ENCODE assay signal across 7 mouse cellular contexts in the genomic region with DNA sequence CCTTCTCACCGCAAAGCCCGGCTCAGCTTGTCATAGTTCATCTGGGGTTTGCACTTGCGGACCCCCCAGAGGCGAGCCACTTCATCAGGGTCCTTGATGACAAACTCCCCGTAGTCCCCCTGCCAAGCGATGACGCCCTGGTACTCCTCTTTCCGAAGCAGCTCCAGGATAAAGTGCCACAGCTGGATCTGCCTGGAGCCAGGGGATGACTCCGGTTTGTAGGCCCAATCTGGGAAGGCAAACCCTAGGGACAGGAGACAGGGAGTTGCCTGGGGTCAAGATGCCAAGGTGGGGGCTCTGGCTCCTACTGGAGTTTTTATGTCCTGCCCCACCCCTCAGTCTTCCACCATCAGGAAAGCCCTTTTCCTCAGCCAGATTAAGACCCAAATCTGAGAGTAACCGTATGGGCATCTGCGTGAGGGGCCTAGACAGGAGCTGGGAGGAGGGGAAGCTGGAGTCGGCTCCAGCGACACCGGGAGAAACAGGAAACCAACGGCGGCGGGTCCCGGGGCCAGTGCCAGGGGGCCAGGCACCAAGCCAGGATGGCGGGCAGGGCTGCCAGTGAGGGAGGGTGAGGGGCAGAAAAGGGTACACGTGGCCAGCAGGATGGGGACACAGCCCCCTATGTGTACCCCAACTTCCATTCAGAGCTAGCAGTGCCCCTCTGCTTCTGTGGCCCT. TPM values are rescaled to one million over a fixed set of nuclear protein-coding genes. Genes with fewer than 3 reads are reported as not detected.
DNase-seq lines count a peak whose midpoint lies in the region; ATAC-seq and TF ChIP-seq lines count a peak whose summit lies in the region.

No protein-coding gene starts in this region.

- H3K4me1 ChIP-seq in E14TG2a.4 (replicated peaks; ENCODE audit: low read depth, low read length): peaks cover 69% of the 10 kb centered on the region
- H3K4me1 ChIP-seq in forebrain, embryonic 13.5 days: peaks cover 43% of the 10 kb centered on the region
- H3K4me1 ChIP-seq in intestine, embryonic 15.5 days (replicated peaks): peaks cover 41% of the 10 kb centered on the region
- H3K4me1 ChIP-seq in limb, embryonic 11.5 days (ENCODE audit: control insufficient read depth, insufficient read depth, low read length): peaks cover 23% of the 10 kb centered on the region

- peaks cover 64% of the 10 kb centered on the region for H3K36me3 ChIP-seq in E14TG2a.4 (ENCODE audit: insufficient read depth, low read length)
- H3K36me3 ChIP-seq in forebrain, embryonic 13.5 days (ENCODE audit: poor library complexity, severe bottlenecking): peaks cover 27% of the 10 kb centered on the region
- H3K36me3 ChIP-seq in intestine, embryonic 15.5 days: peaks cover 12% of the 10 kb centered on the region
- peaks cover 11% of the 10 kb centered on the region for H3K36me3 ChIP-seq in limb, embryonic 11.5 days (ENCODE audit: control insufficient read depth, insufficient read depth, low read length)
- no peaks in the 10 kb centered on the region for H3K36me3 ChIP-seq in myocyte (ENCODE audit: control insufficient read depth, insufficient read depth)

- H3K4me2 ChIP-seq in forebrain, embryonic 13.5 days: peak overlapping the region; percentile 96
- peak overlapping the region; percentile 90 for H3K4me2 ChIP-seq in intestine, embryonic 15.5 days (replicated peaks)
- peak overlapping the region; percentile 83; the same call in 1 of the 2 replicates for H3K4me2 ChIP-seq in limb, embryonic 11.5 days (ENCODE audit: low read depth, severe bottlenecking)
- peak overlapping the region; percentile 99 for H3K4me2 ChIP-seq in myocyte (ENCODE audit: low read depth)

- peak; percentile 54 for DNase-seq in 3134 (ENCODE audit: extremely low read depth, insufficient read length, low spot score)
- DNase-seq in limb, embryonic 11.5 days (ENCODE audit: low spot score): no peak
- no peak for DNase-seq in urinary bladder, adult 18-20 months (ENCODE audit: low spot score in 2 of 2)

- no peak for ATAC-seq in forebrain, embryonic 13.5 days
- no peak for ATAC-seq in intestine, embryonic 15.5 days
- ATAC-seq in limb, embryonic 11.5 days (ENCODE audit: insufficient number of reproducible peaks, low FRiP score, low TSS enrichment, low read depth): no peak

- H3K79me2 ChIP-seq in myocyte (ENCODE audit: control insufficient read depth, insufficient read depth): peaks cover 60% of the 10 kb centered on the region

- H3K27ac ChIP-seq in forebrain, embryonic 13.5 days: peak overlapping the region; percentile 95
- peak overlapping the region; percentile 98; the same call in 1 of the 2 replicates for H3K27ac ChIP-seq in intestine, embryonic 15.5 days
- peak overlapping the region; percentile 42; the same call in 1 of the 2 replicates for H3K27ac ChIP-seq in limb, embryonic 11.5 days (replicated peaks; ENCODE audit: low read depth, low read length)

- H3K9me3 ChIP-seq in E14TG2a.4 (ENCODE audit: low read length): no peaks in the 10 kb centered on the region
- no peaks in the 10 kb centered on the region for H3K9me3 ChIP-seq in forebrain, embryonic 13.5 days (replicated peaks)
- no peaks in the 10 kb centered on the region for H3K9me3 ChIP-seq in intestine, embryonic 15.5 days
- H3K9me3 ChIP-seq in limb, embryonic 11.5 days (ENCODE audit: control insufficient read depth, low read length): no peaks in the 10 kb centered on the region

- peak; percentile 14 for TF ChIP-seq POLR2A in myocyte (IDR thresholded peaks at IDR 0.05; ENCODE audit: insufficient read length, low read depth)

- H3K27me3 ChIP-seq in E14TG2a.4 (ENCODE audit: insufficient read depth, low read length) (no peaks in the 10 kb centered on the region), myocyte (ENCODE audit: control insufficient read depth, insufficient read depth, insufficient read length) (no peaks in the 10 kb centered on the region)
- no peaks in the 10 kb centered on the region for H3K27me3 ChIP-seq in forebrain, embryonic 13.5 days
- no peaks in the 10 kb centered on the region for H3K27me3 ChIP-seq in intestine, embryonic 15.5 days (replicated peaks)
- no peaks in the 10 kb centered on the region for H3K27me3 ChIP-seq in limb, embryonic 11.5 days (ENCODE audit: control insufficient read depth, insufficient read depth, low read length)

- H3K9ac ChIP-seq in forebrain, embryonic 13.5 days: peak overlapping the region; percentile 86
- H3K9ac ChIP-seq in intestine, embryonic 15.5 days: peak overlapping the region; percentile 15; the same call in 1 of the 2 replicates
- peak overlapping the region; percentile 45 for H3K9ac ChIP-seq in limb, embryonic 11.5 days (ENCODE audit: low read length)

- 61% methylated on average over 20 of the region's 20 CpGs for WGBS in forebrain, embryonic 13.5 days
- 52% methylated on average over 20 of the region's 20 CpGs for WGBS in intestine, embryonic 15.5 days
- WGBS in limb, embryonic 11.5 days: 74% methylated on average over 20 of the region's 20 CpGs

- H3ac ChIP-seq in myocyte (ENCODE audit: control insufficient read depth, insufficient read length): no peak overlapping the region

- TF ChIP-seq CTCF in E14TG2a.4 (conservative IDR thresholded peaks at IDR 0.05; ENCODE audit: low read length): no peak

- peak overlapping the region; percentile 98 for H3K4me3 ChIP-seq in E14TG2a.4 (replicated peaks; ENCODE audit: low read length)
- peak overlapping the region; percentile 85 for H3K4me3 ChIP-seq in forebrain, embryonic 13.5 days
- peak overlapping the region; percentile 74; the same call in 1 of the 2 replicates for H3K4me3 ChIP-seq in intestine, embryonic 15.5 days (replicated peaks)
- H3K4me3 ChIP-seq in limb, embryonic 11.5 days (ENCODE audit: low read depth, low read length): no peak overlapping the region
- H3K4me3 ChIP-seq in myocyte: peak overlapping the region; percentile 84

TF ChIP-seq in myocyte, 11 proteins besides CTCF, POLR2A, EP300 and RAD21:
- TF ChIP-seq TCF3 (IDR thresholded peaks at IDR 0.05; ENCODE audit: insufficient read length, low read depth) (no peak), USF1 (IDR thresholded peaks at IDR 0.05; ENCODE audit: low read depth) (no peak), POLR2AphosphoS2 (IDR thresholded peaks at IDR 0.05; ENCODE audit: insufficient read length, low read depth) (peak; percentile 14)

RNA-seq across cellular contexts. Expression of gene Erf, which starts 4.3 kb away (rescaled TPM):
- polyA plus RNA-seq in forebrain, embryonic 13.5 days (2015; fragmentation: Nextera tagmentation; extraction: Ambion mirVana): 5.5 and 5.8 TPM in 2 replicates
- polyA plus RNA-seq in intestine, embryonic 15.5 days (2015; fragmentation: Nextera tagmentation; extraction: Ambion mirVana): 14.8 TPM in 2 replicates
- polyA plus RNA-seq in limb, embryonic 11.5 days (2014; fragmentation: Nextera tagmentation; extraction: Ambion mirVana): 25.6 and 28.6 TPM in 2 replicates
- polyA plus RNA-seq in myocyte (2012; fragmentation: generic; extraction: Trizol): 42.5 TPM

RNA-seq across cellular contexts. Expression of gene Gsk3a, which starts 8.6 kb away (rescaled TPM):
- polyA plus RNA-seq in forebrain, embryonic 13.5 days (2015; fragmentation: Nextera tagmentation; extraction: Ambion mirVana): 11.2 and 12.9 TPM in 2 replicates
- 8.0 and 10.3 TPM in 2 replicates for polyA plus RNA-seq in intestine, embryonic 15.5 days (2015; fragmentation: Nextera tagmentation; extraction: Ambion mirVana)
- 15.8 and 17.3 TPM in 2 replicates for polyA plus RNA-seq in limb, embryonic 11.5 days (2014; fragmentation: Nextera tagmentation; extraction: Ambion mirVana)
- 69.4 TPM for polyA plus RNA-seq in myocyte (2012; fragmentation: generic; extraction: Trizol)

RNA-seq across cellular contexts. Expression of gene Cic, which starts 21.3 kb away (rescaled TPM):
- polyA plus RNA-seq in forebrain, embryonic 13.5 days (2015; fragmentation: Nextera tagmentation; extraction: Ambion mirVana): 45.9 and 47.0 TPM in 2 replicates
- polyA plus RNA-seq in intestine, embryonic 15.5 days (2015; fragmentation: Nextera tagmentation; extraction: Ambion mirVana): 26.1 and 26.6 TPM in 2 replicates
- 32.5 and 34.2 TPM in 2 replicates for polyA plus RNA-seq in limb, embryonic 11.5 days (2014; fragmentation: Nextera tagmentation; extraction: Ambion mirVana)
- polyA plus RNA-seq in myocyte (2012; fragmentation: generic; extraction: Trizol): 65.8 TPM

RNA-seq across cellular contexts. Expression of gene Zfp526, which starts 25.0 kb away (rescaled TPM):
- polyA plus RNA-seq in forebrain, embryonic 13.5 days (2015; fragmentation: Nextera tagmentation; extraction: Ambion mirVana): 2.0 and 2.1 TPM in 2 replicates
- 2.6 and 2.8 TPM in 2 replicates for polyA plus RNA-seq in intestine, embryonic 15.5 days (2015; fragmentation: Nextera tagmentation; extraction: Ambion mirVana)
- 3.2 and 3.4 TPM in 2 replicates for polyA plus RNA-seq in limb, embryonic 11.5 days (2014; fragmentation: Nextera tagmentation; extraction: Ambion mirVana)
- 5.6 TPM for polyA plus RNA-seq in myocyte (2012; fragmentation: generic; extraction: Trizol)

RNA-seq across cellular contexts. Expression of gene Dedd2, which starts 25.8 kb away (rescaled TPM):
- polyA plus RNA-seq in forebrain, embryonic 13.5 days (2015; fragmentation: Nextera tagmentation; extraction: Ambion mirVana): 11.0 and 12.5 TPM in 2 replicates
- 13.2 and 13.5 TPM in 2 replicates for polyA plus RNA-seq in intestine, embryonic 15.5 days (2015; fragmentation: Nextera tagmentation; extraction: Ambion mirVana)
- polyA plus RNA-seq in limb, embryonic 11.5 days (2014; fragmentation: Nextera tagmentation; extraction: Ambion mirVana): 9.9 and 11.0 TPM in 2 replicates
- 8.8 TPM for polyA plus RNA-seq in myocyte (2012; fragmentation: generic; extraction: Trizol)

Comparison
In these comparisons a context has a peak if more than half of its experiments do, and no peak if none do; other contexts are left out.
1. H3K27ac ChIP-seq: peak in every context shown above with its lines; median percentile 98 in intestine, embryonic 15.5 days; 95 in forebrain, embryonic 13.5 days; 42 in limb, embryonic 11.5 days.
2. H3K9ac ChIP-seq: peak in every context shown above with its lines; median percentile 86 in forebrain, embryonic 13.5 days; 45 in limb, embryonic 11.5 days; 15 in intestine, embryonic 15.5 days.